Mouse (Mus musculus): ENCODE data around the gene Fam120a.

DNA sequence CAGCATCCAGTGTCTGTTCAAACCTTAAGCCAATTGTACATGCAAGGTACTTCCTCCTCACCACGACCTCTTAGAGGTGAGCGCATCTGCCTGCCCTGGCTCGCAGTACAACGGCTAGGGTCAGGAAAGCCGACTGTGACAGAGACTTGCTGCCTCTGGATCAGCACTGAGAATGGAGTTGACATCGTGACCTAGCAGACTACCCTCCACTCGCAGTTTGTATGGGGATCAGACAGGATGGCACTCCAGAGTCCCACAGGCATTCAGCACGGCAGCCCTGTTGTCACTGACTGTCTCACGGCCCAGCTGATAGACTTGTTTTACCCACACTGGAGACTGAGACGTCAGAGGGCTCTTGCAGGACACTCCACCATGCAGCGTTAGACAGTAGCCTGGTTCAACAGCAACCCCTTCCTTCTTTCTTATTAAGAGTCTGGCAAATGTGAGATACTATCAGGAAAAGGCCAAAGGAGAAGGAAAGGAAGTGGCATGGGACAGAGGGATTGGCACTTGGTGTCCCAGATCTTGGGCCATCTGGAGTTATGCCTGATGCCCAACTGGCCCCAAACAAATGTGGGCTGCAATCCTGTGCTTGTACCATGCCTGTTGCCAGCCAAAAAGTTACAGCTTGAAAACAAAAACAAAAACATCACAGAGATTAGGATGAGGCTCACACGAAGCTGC is 103.0 kb downstream of the Fam120a start:
- TF ChIP-seq USF1 (IDR thresholded peaks at IDR 0.05; ENCODE audit: low read depth) (no peak), MYOD1 (IDR thresholded peaks at IDR 0.05; ENCODE audit: control insufficient read depth, insufficient read length, low read depth) (no peak), CTCF (IDR thresholded peaks at IDR 0.05; ENCODE audit: control insufficient read depth, insufficient read depth, insufficient read length) (no peak), MAX (IDR thresholded peaks at IDR 0.05) (no peak), MYOG (IDR thresholded peaks at IDR 0.05; ENCODE audit: control insufficient read depth, extremely low read depth, insufficient read length) (no peak)

All from C2C12 (cell line).